Mouse (Mus musculus): ENCODE data around the gene Cherp. TPM values are rescaled to one million over a fixed set of nuclear protein-coding genes. Genes with fewer than 3 reads are reported as not detected.

Gene Cherp
- 68.3 and 85.0 TPM in 2 replicates for polyA plus RNA-seq (2012; rRNA removed)

GRCm38 (mm10) chr8:72474826-72475546 lies at the start of gene Cherp:
Gene Cherp, minus strand, starts transcription at chr8:72475226.
- peak; percentile 100 for DNase-seq (ENCODE audit: low read depth)
- TF ChIP-seq POLR2A (IDR thresholded peaks at IDR 0.05; ENCODE audit: borderline replicate concordance, extremely low read depth, insufficient read depth, insufficient read length, poor library complexity, severe bottlenecking) = peak; percentile 55
- TF ChIP-seq CTCF (IDR thresholded peaks at IDR 0.05; ENCODE audit: borderline replicate concordance, extremely low read depth, insufficient read depth, insufficient read length) = no peak

- TF ChIP-seq POLR2A (IDR thresholded peaks at IDR 0.05; ENCODE audit: borderline replicate concordance, extremely low read depth, insufficient read depth, insufficient read length, poor library complexity, severe bottlenecking) (no peak), CTCF (IDR thresholded peaks at IDR 0.05; ENCODE audit: borderline replicate concordance, extremely low read depth, insufficient read depth, insufficient read length) (no peak)
- DNase-seq (ENCODE audit: low read depth) = no peak
Observed at GRCm38 (mm10) chr8:72521888-72522287, 46.9 kb upstream of the Cherp start.

- DNase-seq (ENCODE audit: low read depth) = no peak
- TF ChIP-seq CTCF (IDR thresholded peaks at IDR 0.05; ENCODE audit: borderline replicate concordance, extremely low read depth, insufficient read depth, insufficient read length) (no peak), POLR2A (IDR thresholded peaks at IDR 0.05; ENCODE audit: borderline replicate concordance, extremely low read depth, insufficient read depth, insufficient read length, poor library complexity, severe bottlenecking) (no peak)
Observed at GRCm38 (mm10) chr8:72517421-72517988, 42.5 kb upstream of the Cherp start.

GRCm38 (mm10) chr8:72513158-72513557 lies 38.1 kb upstream of the Cherp start:
- no peak for DNase-seq (ENCODE audit: low read depth)
- TF ChIP-seq CTCF (IDR thresholded peaks at IDR 0.05; ENCODE audit: borderline replicate concordance, extremely low read depth, insufficient read depth, insufficient read length) (no peak), POLR2A (IDR thresholded peaks at IDR 0.05; ENCODE audit: borderline replicate concordance, extremely low read depth, insufficient read depth, insufficient read length, poor library complexity, severe bottlenecking) (no peak)

- TF ChIP-seq CTCF (IDR thresholded peaks at IDR 0.05; ENCODE audit: borderline replicate concordance, extremely low read depth, insufficient read depth, insufficient read length) (no peak), POLR2A (IDR thresholded peaks at IDR 0.05; ENCODE audit: borderline replicate concordance, extremely low read depth, insufficient read depth, insufficient read length, poor library complexity, severe bottlenecking) (no peak)
- no peak for DNase-seq (ENCODE audit: low read depth)
Observed at GRCm38 (mm10) chr8:72512648-72513047, 37.6 kb upstream of the Cherp start.

- TF ChIP-seq CTCF (IDR thresholded peaks at IDR 0.05; ENCODE audit: borderline replicate concordance, extremely low read depth, insufficient read depth, insufficient read length) (no peak), POLR2A (IDR thresholded peaks at IDR 0.05; ENCODE audit: borderline replicate concordance, extremely low read depth, insufficient read depth, insufficient read length, poor library complexity, severe bottlenecking) (no peak)
Observed at GRCm38 (mm10) chr8:72507505-72507904, 32.5 kb upstream of the Cherp start.

GRCm38 (mm10) chr8:72504637-72505314 lies 29.8 kb upstream of the Cherp start:
- no peak; the same call in 1 of the 2 replicates for TF ChIP-seq CTCF (IDR thresholded peaks at IDR 0.05; ENCODE audit: borderline replicate concordance, extremely low read depth, insufficient read depth, insufficient read length)
- TF ChIP-seq POLR2A (IDR thresholded peaks at IDR 0.05; ENCODE audit: borderline replicate concordance, extremely low read depth, insufficient read depth, insufficient read length, poor library complexity, severe bottlenecking) = no peak
- DNase-seq (ENCODE audit: low read depth) = peak; percentile 12

More at GRCm38 (mm10) chr8:72507505-72507904, 32.5 kb upstream of the Cherp start:
- no peak for DNase-seq (ENCODE audit: low read depth)

- TF ChIP-seq POLR2A (IDR thresholded peaks at IDR 0.05; ENCODE audit: borderline replicate concordance, extremely low read depth, insufficient read depth, insufficient read length, poor library complexity, severe bottlenecking) (no peak), CTCF (IDR thresholded peaks at IDR 0.05; ENCODE audit: borderline replicate concordance, extremely low read depth, insufficient read depth, insufficient read length) (no peak)
- DNase-seq (ENCODE audit: low read depth) = peak; percentile 71
Observed at GRCm38 (mm10) chr8:72504137-72504536, 29.1 kb upstream of the Cherp start.

GRCm38 (mm10) chr8:72500521-72500931 lies 25.5 kb upstream of the Cherp start:
- TF ChIP-seq POLR2A (IDR thresholded peaks at IDR 0.05; ENCODE audit: borderline replicate concordance, extremely low read depth, insufficient read depth, insufficient read length, poor library complexity, severe bottlenecking) (no peak), CTCF (IDR thresholded peaks at IDR 0.05; ENCODE audit: borderline replicate concordance, extremely low read depth, insufficient read depth, insufficient read length) (no peak)
- no peak for DNase-seq (ENCODE audit: low read depth)

- TF ChIP-seq CTCF (IDR thresholded peaks at IDR 0.05; ENCODE audit: borderline replicate concordance, extremely low read depth, insufficient read depth, insufficient read length) (no peak), POLR2A (IDR thresholded peaks at IDR 0.05; ENCODE audit: borderline replicate concordance, extremely low read depth, insufficient read depth, insufficient read length, poor library complexity, severe bottlenecking) (no peak)
- no peak for DNase-seq (ENCODE audit: low read depth)
Observed at GRCm38 (mm10) chr8:72499521-72500284, 24.7 kb upstream of the Cherp start.

GRCm38 (mm10) chr8:72498527-72498926 lies 23.5 kb upstream of the Cherp start:
- TF ChIP-seq CTCF (IDR thresholded peaks at IDR 0.05; ENCODE audit: borderline replicate concordance, extremely low read depth, insufficient read depth, insufficient read length) = no peak
- no peak for TF ChIP-seq POLR2A (IDR thresholded peaks at IDR 0.05; ENCODE audit: borderline replicate concordance, extremely low read depth, insufficient read depth, insufficient read length, poor library complexity, severe bottlenecking)
- no peak for DNase-seq (ENCODE audit: low read depth)

Data from brain, embryonic 14.5 days (tissue).